Mouse (Mus musculus) layer of hippocampus, postnatal 10 days (tissue): ENCODE measurements at regions not wholly inside any gene's neighbourhood (a gene's known extent, or its start where the extent isn't known, plus 50 kb on each side); places are given as distances from the start of the nearest gene placed in this dataset.
A peak's percentile ranks its signal among the peaks of the same experiment; 100 is the strongest.

Experiments used
- DNase-seq, 2 experiments: peaks; one replicate each; pipeline ENCODE4 v3.0.0; 2021; ENCODE audit warnings: low spot score in 2 of 2

- DNase-seq: no peak
Observed at GRCm38 (mm10) chr10:104798816-104799393, 605.1 kb downstream of the Gm4340 start.

GRCm38 (mm10) chr10:104804849-104805248 lies 611.0 kb downstream of the Gm4340 start:
- DNase-seq: no peak

- DNase-seq: no peak
Observed at GRCm38 (mm10) chr10:104818252-104818651, 624.4 kb downstream of the Gm4340 start.

GRCm38 (mm10) chr10:104851821-104852220 lies 658.0 kb downstream of the Gm4340 start:
- no peak for DNase-seq

- DNase-seq: no peak
Observed at GRCm38 (mm10) chr10:104853111-104853510, 659.3 kb downstream of the Gm4340 start.

- no peak for DNase-seq
Observed at GRCm38 (mm10) chr10:104878246-104878645, 684.4 kb downstream of the Gm4340 start.

- DNase-seq: no peak
Observed at GRCm38 (mm10) chr10:104914201-104914600, 660.0 kb downstream of the Tmtc2 start.

- no peak for DNase-seq
Observed at GRCm38 (mm10) chr10:104915521-104915920, 658.7 kb downstream of the Tmtc2 start.

- no peak for DNase-seq
Observed at GRCm38 (mm10) chr10:104936660-104937059, 637.6 kb downstream of the Tmtc2 start.

- DNase-seq: no peak
Observed at GRCm38 (mm10) chr10:104946372-104946771, 627.9 kb downstream of the Tmtc2 start.

- DNase-seq: peak; percentile 15 to 25
Observed at GRCm38 (mm10) chr10:104948821-104949220, 625.4 kb downstream of the Tmtc2 start.

GRCm38 (mm10) chr10:104968381-104968908 lies 605.8 kb downstream of the Tmtc2 start:
- DNase-seq: no peak
